Mouse (Mus musculus) forebrain, postnatal 0 days (tissue): ENCODE data around the gene Colgalt1. TPM values are rescaled to one million over a fixed set of nuclear protein-coding genes. Genes with fewer than 3 reads are reported as not detected.

Experiments
- ATAC-seq: fragments of 200-750 bp; cut with Nextera tagmentation; 2 replicates; pipeline ENCODE4 v1.8.0; 2017; ENCODE audit warnings: mild to moderate bottlenecking, moderate library complexity
- DNase-seq: peaks from one replicate; pipeline ENCODE4 v3.0.0-alpha.2; 2015
- H3K27ac ChIP-seq: fragments of 300-500 bp; sonication (generic); 2 replicates; pipeline ENCODE4 v1.5.1; 2014; ENCODE audit warnings: low read depth, mild to moderate bottlenecking, antibody characterized with exemption, low read length, moderate library complexity, mixed read lengths
- H3K27me3 ChIP-seq: fragments of 300-500 bp; sonication (generic); 2 replicates; pipeline ENCODE4 v1.6.1; 2014; ENCODE audit warnings: mild to moderate bottlenecking, low read length, mixed read lengths; ENCODE audit not compliant: insufficient read depth
- H3K36me3 ChIP-seq: fragments of 300-500 bp; sonication (generic); 2 replicates; pipeline ENCODE4 v1.6.1; 2014; ENCODE audit warnings: mild to moderate bottlenecking, moderate library complexity; ENCODE audit not compliant: insufficient read depth
- H3K4me1 ChIP-seq: fragments of 300-500 bp; sonication (generic); 2 replicates; pipeline ENCODE4 v1.6.1; 2014; ENCODE audit warnings: antibody characterized with exemption; ENCODE audit not compliant: insufficient read depth
- H3K4me2 ChIP-seq: fragments of 300-500 bp; sonication (generic); 2 replicates; pipeline ENCODE4 v1.6.1; 2014; ENCODE audit warnings: low read depth, mild to moderate bottlenecking, moderate library complexity
- H3K4me3 ChIP-seq: fragments of 300-500 bp; sonication (generic); 2 replicates; pipeline ENCODE4 v1.5.1; 2014; ENCODE audit warnings: low read depth, low read length, mixed read lengths
- H3K9ac ChIP-seq: fragments of 300-500 bp; sonication (generic); 2 replicates; pipeline ENCODE4 v1.6.1; 2014; ENCODE audit warnings: mild to moderate bottlenecking
- H3K9me3 ChIP-seq: fragments of 300-500 bp; sonication (generic); 2 replicates; pipeline ENCODE4 v1.6.1; 2016; ENCODE audit warnings: low read length
- CTCF ChIP-seq: sonication (generic); IDR thresholded peaks from 2 replicates; pipeline ENCODE4 v1.5.1; 2016; ENCODE audit warnings: antibody characterized with exemption, control low read depth, low read depth
- WGBS: fragments of 180-500 bp; shearing (Covaris S2); extraction: QIAGEN DNeasy Blood & Tissue Kit; methylation state at CpG from one replicate; pipeline ENCODE4 v1.1.7; 2014; 5-methylcytosine and 5-hydroxymethylcytosine counted together
- polyA plus RNA-seq: library from polyadenylated mRNA; unstranded; fragments of >200 nt; fragmentation: Nextera tagmentation; extraction: Ambion mirVana; gene quantifications from 2 replicates; pipeline ENCODE4 v1.2.1, GENCODE M21; 2015
- total RNA-seq: library from RNA; depleted of rRNA; stranded (reverse); fragments of >200 nt; gene quantifications from 2 replicates; pipeline ENCODE4 v1.2.3, GENCODE M21; 2014

Colgalt1 gene
- total and polyA plus RNA-seq, 2 experiments from 2014 or later = 58.4 to 84.3 TPM

- peak; percentile 57 for DNase-seq
- H3K9ac ChIP-seq = peak overlapping the region; percentile 44
- peaks cover 13% of the 10 kb centered on the region for H3K27me3 ChIP-seq
- H3K9me3 ChIP-seq = no peaks in the 10 kb centered on the region
- WGBS = 2% methylated on average over 32 of the region's 32 CpGs
- TF ChIP-seq CTCF = no peak
- peak overlapping the region; percentile 57; the same call in 1 of the 2 replicates for H3K27ac ChIP-seq
- H3K36me3 ChIP-seq = no peaks in the 10 kb centered on the region; the same call in 1 of the 2 replicates
- peak overlapping the region; percentile 52 for H3K4me2 ChIP-seq
- ATAC-seq = peak; percentile 80
- H3K4me3 ChIP-seq = peak overlapping the region; percentile 33
- no peaks in the 10 kb centered on the region for H3K4me1 ChIP-seq
Measured at GRCm38 (mm10) chr8:71602666-71603334, 8.0 kb upstream of the Colgalt1 start.

DNA sequence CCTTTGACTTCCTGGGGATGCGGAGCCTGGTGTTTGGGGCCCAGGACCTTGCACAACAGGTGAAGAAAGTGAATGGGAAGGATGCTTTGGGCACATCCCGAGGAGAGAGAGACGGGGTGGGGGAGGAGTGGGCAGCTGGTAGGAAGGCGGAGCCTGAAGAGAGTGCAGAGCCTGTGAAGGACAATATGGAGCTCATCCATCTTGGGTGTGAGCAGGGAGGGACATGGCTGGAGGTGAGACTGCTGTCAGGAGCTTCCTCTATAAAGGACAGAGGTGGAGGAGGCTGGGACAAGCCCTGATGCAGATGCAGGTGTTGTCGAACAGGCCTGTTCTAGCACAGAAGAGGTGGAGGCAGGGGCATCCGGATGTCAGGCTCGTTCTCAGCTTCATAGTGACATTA is 6.8 kb upstream of the Colgalt1 start:
- H3K9me3 ChIP-seq = no peaks in the 10 kb centered on the region
- WGBS = 58% methylated on average over 7 of the region's 7 CpGs
- H3K4me3 ChIP-seq = no peak overlapping the region
- peaks cover 13% of the 10 kb centered on the region for H3K27me3 ChIP-seq
- TF ChIP-seq CTCF = no peak
- ATAC-seq = no peak
- H3K4me1 ChIP-seq = no peaks in the 10 kb centered on the region
- no peak for DNase-seq
- H3K27ac ChIP-seq = no peak overlapping the region
- H3K36me3 ChIP-seq = no peaks in the 10 kb centered on the region; the same call in 1 of the 2 replicates
- no peak overlapping the region for H3K9ac ChIP-seq
- H3K4me2 ChIP-seq = no peak overlapping the region

DNA sequence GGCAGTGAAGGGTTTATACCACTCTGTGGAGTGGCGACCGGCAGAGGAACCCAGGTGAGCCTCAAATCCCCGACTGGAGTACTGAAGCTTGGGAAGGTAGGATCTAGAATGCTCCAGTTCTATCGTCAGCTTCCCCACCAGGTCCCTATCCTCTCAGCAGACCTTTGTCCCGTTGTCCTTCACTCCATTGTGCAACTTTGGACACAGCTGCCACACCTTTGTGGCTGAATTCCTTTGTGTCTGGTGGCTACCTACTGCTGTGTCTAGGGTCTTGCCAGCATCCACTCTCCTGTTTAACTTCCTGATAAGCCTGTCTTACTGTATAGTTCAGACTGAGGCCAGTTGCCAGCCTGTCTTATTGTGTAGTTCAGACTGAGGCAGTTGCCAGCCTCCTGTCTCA is 1.3 kb downstream of the Colgalt1 start:
- no peak for TF ChIP-seq CTCF

GRCm38 (mm10) chr8:71613418-71613817 is 2.6 kb downstream of the Colgalt1 start:
- Histone ChIP-seq H3K4me3 (no peak overlapping the region), H3K9ac (no peak overlapping the region), H3K27me3 (no peaks in the 10 kb centered on the region), H3K36me3 (peaks cover 41% of the 10 kb centered on the region), H3K27ac (no peak overlapping the region), H3K4me2 (no peak overlapping the region), H3K9me3 (no peaks in the 10 kb centered on the region), H3K4me1 (peaks cover 9% of the 10 kb centered on the region; the same call in 1 of the 2 replicates)
- no peak for TF ChIP-seq CTCF
- ATAC-seq (no peak), DNase-seq (no peak)
- WGBS = 73% methylated on average over 4 of the region's 4 CpGs

More for the DNA sequence above, 1.3 kb downstream of the Colgalt1 start:
- no peak overlapping the region for H3K27ac ChIP-seq
- DNase-seq (no peak), ATAC-seq (no peak)
- peaks cover 9% of the 10 kb centered on the region; the same call in 1 of the 2 replicates for H3K4me1 ChIP-seq
- H3K9me3 ChIP-seq = no peaks in the 10 kb centered on the region
- H3K9ac ChIP-seq = peak overlapping the region; percentile 76
- H3K27me3 ChIP-seq = no peaks in the 10 kb centered on the region
- 33% methylated on average over 5 of the region's 5 CpGs for WGBS
- H3K4me2 ChIP-seq = peak overlapping the region; percentile 84
- peaks cover 29% of the 10 kb centered on the region for H3K36me3 ChIP-seq
- peak overlapping the region; percentile 90 for H3K4me3 ChIP-seq

DNA sequence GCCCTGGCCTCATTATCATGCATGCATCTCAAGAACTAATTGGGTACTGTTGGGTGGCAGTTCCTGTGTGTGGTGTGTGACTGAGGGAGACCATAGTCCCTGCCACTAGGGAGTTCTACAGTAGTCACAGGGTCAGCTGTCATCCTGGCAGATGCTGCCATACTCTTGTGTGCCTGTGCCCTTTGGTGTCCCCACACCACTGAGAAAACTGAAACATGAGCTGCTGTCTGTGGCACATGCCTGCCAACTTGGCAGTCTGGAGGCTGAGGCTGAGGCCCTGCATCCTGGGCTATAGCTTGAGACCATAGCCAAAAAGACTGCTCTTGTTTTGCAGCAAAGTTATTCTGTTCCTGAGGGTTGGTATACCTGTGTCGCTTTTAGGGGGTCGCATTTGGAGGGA is 9.0 kb downstream of the Colgalt1 start:
- no peaks in the 10 kb centered on the region for H3K27me3 ChIP-seq
- no peaks in the 10 kb centered on the region for H3K9me3 ChIP-seq
- no peak for ATAC-seq
- no peak overlapping the region for H3K9ac ChIP-seq
- H3K36me3 ChIP-seq = peaks cover 86% of the 10 kb centered on the region
- no peak overlapping the region for H3K4me2 ChIP-seq
- 96% methylated on average over 2 of the region's 2 CpGs for WGBS
- no peaks in the 10 kb centered on the region for H3K4me1 ChIP-seq
- DNase-seq = no peak
- TF ChIP-seq CTCF = no peak
- no peak overlapping the region for H3K4me3 ChIP-seq
- no peak overlapping the region for H3K27ac ChIP-seq

- ATAC-seq = no peak
Measured at GRCm38 (mm10) chr8:71625088-71625487, 14.3 kb downstream of the Colgalt1 start.

DNA sequence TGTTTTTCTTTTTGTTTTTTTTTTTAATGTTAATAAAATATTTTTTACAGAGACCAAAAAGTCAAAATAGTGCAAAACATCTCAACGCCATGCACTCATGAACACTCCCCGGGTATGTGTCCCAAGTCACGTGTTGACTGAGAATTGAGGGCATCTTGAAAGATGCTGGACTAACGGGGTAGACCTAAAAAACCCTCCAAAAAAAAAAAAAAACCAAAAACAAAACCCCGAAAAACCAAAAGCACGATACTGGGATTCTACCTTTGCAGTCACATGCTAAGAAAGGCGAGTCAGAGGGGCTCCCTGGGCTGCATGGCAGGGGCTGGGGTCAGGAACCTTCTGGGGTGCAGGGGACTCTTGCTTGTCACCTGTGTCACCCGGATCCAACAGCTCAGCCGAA is 16.0 kb downstream of the Colgalt1 start:
- ATAC-seq (no peak), DNase-seq (no peak)
- Histone ChIP-seq H3K4me2 (no peak overlapping the region), H3K4me3 (no peak overlapping the region), H3K4me1 (peaks cover 9% of the 10 kb centered on the region), H3K9me3 (no peaks in the 10 kb centered on the region), H3K27me3 (no peaks in the 10 kb centered on the region), H3K36me3 (peaks cover 38% of the 10 kb centered on the region), H3K9ac (no peak overlapping the region), H3K27ac (no peak overlapping the region)
- WGBS = 84% methylated on average over 9 of the region's 9 CpGs
- TF ChIP-seq CTCF = no peak

More at GRCm38 (mm10) chr8:71625088-71625487, 14.3 kb downstream of the Colgalt1 start:
- Histone ChIP-seq H3K4me3 (no peak overlapping the region), H3K4me2 (no peak overlapping the region), H3K27ac (no peak overlapping the region), H3K36me3 (peaks cover 40% of the 10 kb centered on the region), H3K4me1 (peaks cover 9% of the 10 kb centered on the region), H3K9ac (no peak overlapping the region), H3K9me3 (no peaks in the 10 kb centered on the region), H3K27me3 (no peaks in the 10 kb centered on the region)
- TF ChIP-seq CTCF = no peak
- no peak for DNase-seq
- WGBS = 82% methylated on average over 1 of the region's 1 CpGs
